Mouse (Mus musculus) heart, postnatal 0 days (tissue): Measurements from ENCODE around the gene Ppp1r37. TPM values are rescaled to one million over a fixed set of nuclear protein-coding genes. Genes with fewer than 3 reads are reported as not detected.

ENCODE experiments used
- ATAC-seq: fragments of 200-750 bp; cut with Nextera tagmentation; 2 replicates; pipeline ENCODE4 v1.8.0; 2017; ENCODE audit warnings: low read depth, moderate number of reproducible peaks, moderate library complexity; ENCODE audit not compliant: insufficient read depth
- DNase-seq: peaks from one replicate; pipeline ENCODE4 v3.0.0-alpha.2; 2016; ENCODE audit warnings: low spot score
- H3K27ac ChIP-seq: fragments of 300-500 bp; sonication (generic); 2 replicates; pipeline ENCODE4 v1.5.1; 2014; ENCODE audit warnings: low read depth, mild to moderate bottlenecking
- H3K27me3 ChIP-seq: fragments of 300-500 bp; sonication (generic); 2 replicates; pipeline ENCODE4 v1.6.1; 2014; ENCODE audit warnings: low read length, mixed read lengths; ENCODE audit not compliant: control insufficient read depth, insufficient read depth
- H3K36me3 ChIP-seq: fragments of 300-500 bp; sonication (generic); replicated peaks from 2 replicates; pipeline ENCODE4 v1.6.1; 2014; ENCODE audit warnings: low read length, mixed read lengths; ENCODE audit not compliant: control insufficient read depth, insufficient read depth
- H3K4me1 ChIP-seq: fragments of 300-500 bp; sonication (generic); 2 replicates; pipeline ENCODE4 v1.6.1; 2014; ENCODE audit warnings: antibody characterized with exemption; ENCODE audit not compliant: control insufficient read depth, insufficient read depth
- H3K4me2 ChIP-seq: fragments of 300-500 bp; sonication (generic); 2 replicates; pipeline ENCODE4 v1.6.1; 2014; ENCODE audit warnings: low read depth, mild to moderate bottlenecking, low read length, moderate library complexity
- H3K4me3 ChIP-seq: fragments of 300-500 bp; sonication (generic); 2 replicates; pipeline ENCODE4 v1.5.1; 2014; ENCODE audit warnings: low read depth, low read length
- H3K9ac ChIP-seq: fragments of 300-500 bp; sonication (generic); replicated peaks from 2 replicates; pipeline ENCODE4 v1.6.1; 2014; ENCODE audit warnings: low read depth, low read length, mixed read lengths
- H3K9me3 ChIP-seq: fragments of 300-500 bp; sonication (generic); replicated peaks from 2 replicates; pipeline ENCODE4 v1.6.1; 2016; ENCODE audit warnings: low read length; ENCODE audit not compliant: control insufficient read depth
- CTCF ChIP-seq: IDR thresholded peaks from 2 replicates; pipeline ENCODE4 v1.5.1; 2016; ENCODE audit warnings: antibody characterized with exemption, control low read depth, low read depth
- EP300 ChIP-seq: IDR thresholded peaks from 2 replicates; pipeline ENCODE4 v1.6.1; 2016; ENCODE audit warnings: antibody characterized with exemption, low read depth
- WGBS: fragments of 180-500 bp; shearing (Covaris S2); extraction: QIAGEN DNeasy Blood & Tissue Kit; methylation state at CpG from one replicate; pipeline ENCODE4 v1.1.7; 2014; 5-methylcytosine and 5-hydroxymethylcytosine counted together
- polyA plus RNA-seq: library from polyadenylated mRNA; unstranded; fragments of >200 nt; fragmentation: Nextera tagmentation; extraction: Ambion mirVana; gene quantifications from 2 replicates; pipeline ENCODE4 v1.2.1, GENCODE M21; 2015
- total RNA-seq: library from RNA; depleted of rRNA; stranded (reverse); fragments of >200 nt; gene quantifications from 2 replicates; pipeline ENCODE4 v1.2.3, GENCODE M21; 2014; ENCODE audit warnings: low replicate concordance

The Ppp1r37 gene
- total and polyA plus RNA-seq, 2 experiments from 2014 or later: 12.6 to 40.6 TPM

- TF ChIP-seq EP300 (no peak), CTCF (no peak)
- H3K4me1 ChIP-seq: peaks cover 20% of the 10 kb centered on the region
- H3K27me3 ChIP-seq: no peaks in the 10 kb centered on the region
- WGBS: 82% methylated on average over 1 of the region's 1 CpGs
- DNase-seq (no peak), ATAC-seq (no peak)
- H3K9me3 ChIP-seq: no peaks in the 10 kb centered on the region
- H3K27ac ChIP-seq: no peak overlapping the region
- H3K4me3 ChIP-seq: no peak overlapping the region
- H3K36me3 ChIP-seq: peaks cover 8% of the 10 kb centered on the region; the same call in 1 of the 2 replicates
- H3K9ac ChIP-seq: no peak overlapping the region; the same call in 1 of the 2 replicates
- no peak overlapping the region for H3K4me2 ChIP-seq
These were observed 8.7 kb downstream of the Ppp1r37 start for GRCm38 (mm10) chr7:19554168-19554567.

- peaks cover 11% of the 10 kb centered on the region for H3K4me1 ChIP-seq
- no peak for ATAC-seq
- TF ChIP-seq CTCF (no peak), EP300 (no peak)
- H3K27ac ChIP-seq: no peak overlapping the region
- H3K27me3 ChIP-seq: no peaks in the 10 kb centered on the region
- no peaks in the 10 kb centered on the region for H3K9me3 ChIP-seq
- H3K4me3 ChIP-seq: no peak overlapping the region
- no peak overlapping the region for H3K9ac ChIP-seq
- DNase-seq: no peak
- WGBS: 61% methylated on average over 2 of the region's 2 CpGs
- H3K36me3 ChIP-seq: peaks cover 8% of the 10 kb centered on the region; the same call in 1 of the 2 replicates
- H3K4me2 ChIP-seq: no peak overlapping the region
These were observed 10.4 kb downstream of the Ppp1r37 start for GRCm38 (mm10) chr7:19552443-19552842.

- no peak for TF ChIP-seq EP300
- no peak for TF ChIP-seq CTCF
- DNase-seq: no peak
- H3K9me3 ChIP-seq: no peaks in the 10 kb centered on the region
- H3K4me2 ChIP-seq: no peak overlapping the region
- ATAC-seq: no peak
- 89% methylated on average over 5 of the region's 5 CpGs for WGBS
- H3K4me1 ChIP-seq: peaks cover 3% of the 10 kb centered on the region
- H3K36me3 ChIP-seq: peaks cover 8% of the 10 kb centered on the region; the same call in 1 of the 2 replicates
- H3K4me3 ChIP-seq: no peak overlapping the region
- no peaks in the 10 kb centered on the region for H3K27me3 ChIP-seq
- no peak overlapping the region for H3K9ac ChIP-seq
- no peak overlapping the region for H3K27ac ChIP-seq
These were observed 11.2 kb downstream of the Ppp1r37 start for GRCm38 (mm10) chr7:19551634-19552033.

- Histone ChIP-seq H3K9me3 (no peaks in the 10 kb centered on the region), H3K4me3 (no peak overlapping the region), H3K36me3 (0 out of 2 replicates have a peak, but pooled peaks cover 8% of the 10 kb centered on the region), H3K9ac (no peak overlapping the region), H3K27ac (no peak overlapping the region), H3K27me3 (no peaks in the 10 kb centered on the region), H3K4me1 (peaks cover 6% of the 10 kb centered on the region), H3K4me2 (no peak overlapping the region)
- no peak for ATAC-seq
- WGBS: 79% methylated on average over 10 of the region's 10 CpGs
- TF ChIP-seq EP300: no peak
- TF ChIP-seq CTCF: no peak
- DNase-seq: no peak
These were observed 13.5 kb downstream of the Ppp1r37 start for GRCm38 (mm10) chr7:19549394-19549793.

GRCm38 (mm10) chr7:19547344-19547969 lies 15.4 kb downstream of the Ppp1r37 start:
- Histone ChIP-seq H3K9me3 (no peaks in the 10 kb centered on the region), H3K4me2 (no peak overlapping the region), H3K27ac (no peak overlapping the region), H3K36me3 (no peaks in the 10 kb centered on the region), H3K9ac (no peak overlapping the region), H3K27me3 (no peaks in the 10 kb centered on the region), H3K4me1 (peaks cover 17% of the 10 kb centered on the region), H3K4me3 (no peak overlapping the region)
- TF ChIP-seq CTCF (no peak), EP300 (no peak)
- ATAC-seq: no peak
- DNase-seq: no peak
- whole genome bisulfite sequencing: 79% methylated on average over 2 of the region's 2 CpGs

- no peaks in the 10 kb centered on the region for H3K27me3 ChIP-seq
- no peaks in the 10 kb centered on the region for H3K36me3 ChIP-seq
- H3K27ac ChIP-seq: no peak overlapping the region
- no peak overlapping the region for H3K9ac ChIP-seq
- H3K4me2 ChIP-seq: no peak overlapping the region
- no peaks in the 10 kb centered on the region for H3K9me3 ChIP-seq
- peaks cover 32% of the 10 kb centered on the region for H3K4me1 ChIP-seq
- no peak overlapping the region for H3K4me3 ChIP-seq
- ATAC-seq (peak; percentile 48; the same call in 1 of the 2 replicates), DNase-seq (peak; percentile 36)
- 18% methylated on average over 3 of the region's 3 CpGs for WGBS
- no peak for TF ChIP-seq EP300
- TF ChIP-seq CTCF: no peak
These were observed 16.9 kb downstream of the Ppp1r37 start for GRCm38 (mm10) chr7:19546007-19546406.
